Mouse (Mus musculus): ENCODE measurements around the gene Sema5b.

The Sema5b gene

GRCm38 (mm10) chr16:35627992-35628607, 87.2 kb downstream of the Sema5b start:
- in situ Hi-C loops (cut with MboI, MseI) = loop anchor here (10.0 kb wide), 1 partner anchor 333 kb away; no protein-coding TSS in a partner anchor

DNA sequence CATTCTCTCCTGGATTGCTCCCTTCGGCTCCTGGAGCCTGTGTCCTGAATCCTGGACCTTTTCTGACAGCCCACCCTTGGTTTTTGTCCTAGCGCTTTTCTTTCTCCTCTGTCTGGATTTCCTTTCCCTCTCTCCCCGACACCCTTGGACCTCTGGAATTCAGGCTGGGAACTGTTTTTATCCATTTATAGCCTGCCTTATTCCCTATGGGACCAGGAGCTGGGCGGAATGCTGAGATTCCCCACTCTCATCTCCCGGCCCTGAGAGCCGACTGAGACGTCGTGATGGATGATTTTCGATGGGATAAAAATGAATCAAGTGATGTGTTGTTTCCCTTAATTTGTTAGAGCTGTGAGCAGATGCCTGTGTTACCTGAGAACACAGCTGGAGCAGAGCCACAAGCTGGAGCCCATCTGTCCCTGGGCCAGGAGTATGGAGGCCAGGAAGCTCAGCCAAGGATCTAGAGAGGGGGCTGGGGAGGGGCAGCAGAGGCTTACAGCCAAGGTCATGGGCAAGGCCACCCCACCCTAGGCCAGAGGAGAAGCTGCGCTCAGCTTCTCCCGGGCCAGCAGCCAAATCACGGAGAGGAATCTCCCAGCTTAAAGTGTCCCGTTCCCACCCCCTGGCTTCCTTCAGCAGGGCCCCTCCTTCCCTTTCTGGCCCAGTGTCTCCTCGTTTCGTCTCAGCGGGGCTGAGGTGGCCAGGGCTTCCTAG, 89.7 kb downstream of the Sema5b start:
- in situ Hi-C loops (cut with MboI, MseI) = loop anchor here (5.0 kb wide), 1 partner anchor 98 kb away; no protein-coding TSS in a partner anchor

- in situ Hi-C loops (cut with MboI, MseI) = loop anchor here (5.0 kb wide), 1 partner anchor 101 kb away; no protein-coding TSS in a partner anchor
These were observed 92.1 kb downstream of the Sema5b start for GRCm38 (mm10) chr16:35633058-35633457.

GRCm38 (mm10) chr16:35634971-35635370, 94.0 kb downstream of the Sema5b start:
- in situ Hi-C loops (cut with MboI, MseI) = loop anchor here (5.0 kb wide), 1 partner anchor 103 kb away; no protein-coding TSS in a partner anchor

GRCm38 (mm10) chr16:35639505-35639904, 98.6 kb downstream of the Sema5b start:
- in situ Hi-C loops (cut with MboI, MseI) = no loop called here

GRCm38 (mm10) chr16:35648862-35649261, 107.9 kb downstream of the Sema5b start:
- in situ Hi-C loops (cut with MboI, MseI) = no loop called here

DNA sequence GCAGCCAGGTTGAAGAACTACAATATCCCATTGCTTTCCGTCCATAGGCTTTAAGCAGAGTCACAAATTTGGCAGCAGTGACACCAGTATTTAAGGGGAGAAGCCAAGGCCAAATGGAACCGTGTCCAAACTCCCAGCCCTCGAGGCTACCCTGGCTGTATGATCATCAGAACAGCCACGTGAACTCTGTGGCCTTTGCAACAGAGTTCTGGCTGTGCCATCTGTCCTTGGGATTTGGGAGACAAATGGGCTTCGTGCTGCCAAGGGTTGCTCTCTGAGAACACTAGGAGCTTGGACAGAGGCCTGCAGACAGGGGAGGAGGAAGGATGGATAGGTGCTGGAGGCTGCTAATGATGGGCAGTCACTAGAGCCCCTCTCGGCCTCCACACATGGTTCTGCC, 111.3 kb downstream of the Sema5b start:
- in situ Hi-C loops (cut with MboI, MseI) = no loop called here

- in situ Hi-C loops (cut with MboI, MseI) = no loop called here
These were observed 111.8 kb downstream of the Sema5b start for GRCm38 (mm10) chr16:35652706-35653105.

- in situ Hi-C loops (cut with MboI, MseI) = no loop called here
These were observed 113.0 kb downstream of the Sema5b start for GRCm38 (mm10) chr16:35653951-35654350.

DNA sequence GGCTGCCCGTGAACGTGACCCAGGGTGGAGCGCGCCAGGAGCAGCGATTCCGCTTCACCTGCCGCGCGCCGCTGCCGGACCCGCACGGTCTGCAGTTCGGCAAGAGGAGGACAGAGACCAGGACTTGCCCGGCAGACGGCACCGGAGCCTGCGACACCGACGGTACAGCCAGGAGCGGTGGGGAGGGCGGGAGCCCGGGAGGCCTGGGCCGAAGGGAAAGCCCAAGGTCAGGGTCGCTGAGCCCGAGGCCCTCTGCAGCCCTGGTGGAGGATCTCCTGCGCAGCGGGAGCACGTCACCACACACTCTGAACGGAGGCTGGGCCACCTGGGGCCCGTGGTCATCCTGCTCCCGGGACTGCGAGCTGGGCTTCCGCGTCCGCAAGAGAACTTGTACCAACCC, 119.3 kb downstream of the Sema5b start:
- in situ Hi-C loops (cut with MboI, MseI) = no loop called here

DNA sequence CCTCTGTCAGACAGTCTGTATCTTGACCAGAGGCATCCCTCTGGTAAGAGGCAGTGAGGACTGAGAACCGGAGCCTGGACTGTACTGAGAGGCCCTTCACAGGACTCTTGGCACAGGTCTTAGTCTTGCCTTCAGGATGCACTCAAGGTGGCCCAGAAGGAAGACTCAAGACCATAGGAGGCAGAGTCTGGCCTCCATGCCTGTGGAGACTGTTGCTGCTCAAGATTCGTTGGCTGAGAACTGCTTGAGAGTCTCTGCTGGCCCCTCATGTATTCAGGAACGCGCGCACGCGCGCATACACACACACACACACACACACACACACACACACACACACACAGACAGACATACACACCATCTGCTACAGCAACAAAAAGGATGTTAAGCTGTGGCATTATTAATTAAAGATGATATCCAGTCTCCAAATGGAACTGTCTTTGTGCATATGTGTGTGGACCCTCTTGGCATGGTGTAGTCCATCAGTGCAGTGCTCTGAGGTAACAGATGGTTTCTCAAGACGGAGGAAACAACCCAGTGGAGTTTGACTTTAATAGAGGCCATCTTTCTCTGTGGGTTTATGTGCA, 123.0 kb downstream of the Sema5b start:
- in situ Hi-C loops (cut with MboI, MseI) = no loop called here

DNA sequence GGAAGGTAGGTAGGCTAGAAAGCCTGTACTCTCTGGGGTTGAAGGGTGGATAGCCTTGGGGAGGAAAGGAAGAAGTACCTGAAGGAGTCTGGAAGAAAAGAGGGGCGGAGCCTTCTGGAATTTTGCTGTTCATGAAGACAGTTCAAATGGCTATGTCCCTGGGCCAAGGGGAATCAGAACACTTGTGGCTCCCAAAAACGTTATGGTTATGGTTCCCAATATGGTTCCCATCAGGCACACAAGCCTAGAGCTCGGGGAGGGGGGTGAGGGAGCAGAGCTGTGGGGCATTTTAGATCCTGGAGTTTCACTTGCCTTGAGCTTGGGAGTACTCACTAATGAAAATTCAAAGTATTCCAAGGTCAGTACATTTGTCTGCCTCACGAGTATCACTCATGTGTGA, 123.9 kb downstream of the Sema5b start:
- in situ Hi-C loops (cut with MboI, MseI) = no loop called here

DNA sequence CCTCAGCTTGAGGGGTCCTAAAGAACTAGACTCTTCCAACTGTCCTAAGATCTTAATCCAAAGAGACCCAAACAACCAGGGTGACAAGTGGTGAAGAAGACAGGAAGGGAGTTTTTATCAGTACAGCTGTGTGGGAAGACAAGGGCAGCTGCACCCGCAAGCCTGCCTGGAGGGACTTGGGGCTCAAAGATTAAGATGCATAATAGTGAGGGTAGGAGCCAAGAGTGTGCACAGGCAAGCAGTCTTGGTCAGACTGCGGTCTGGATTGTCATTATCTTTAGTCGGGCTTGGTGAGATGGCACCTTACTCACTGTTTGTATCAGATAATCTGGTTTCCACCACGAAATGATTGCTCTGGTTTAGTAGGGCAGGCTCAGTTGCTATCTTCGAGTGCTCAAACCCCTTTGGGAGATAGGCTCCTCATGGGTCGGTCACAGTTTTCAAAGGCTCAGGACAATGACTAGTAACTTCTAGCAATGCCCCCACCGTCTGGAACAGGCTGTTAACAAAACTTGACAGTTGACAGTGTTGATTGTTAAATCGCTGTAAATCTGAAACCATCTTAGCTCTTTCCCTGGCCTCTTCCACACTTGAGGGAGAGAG, 136.7 kb downstream of the Sema5b start:
- in situ Hi-C loops (cut with MboI, MseI) = no loop called here

DNA sequence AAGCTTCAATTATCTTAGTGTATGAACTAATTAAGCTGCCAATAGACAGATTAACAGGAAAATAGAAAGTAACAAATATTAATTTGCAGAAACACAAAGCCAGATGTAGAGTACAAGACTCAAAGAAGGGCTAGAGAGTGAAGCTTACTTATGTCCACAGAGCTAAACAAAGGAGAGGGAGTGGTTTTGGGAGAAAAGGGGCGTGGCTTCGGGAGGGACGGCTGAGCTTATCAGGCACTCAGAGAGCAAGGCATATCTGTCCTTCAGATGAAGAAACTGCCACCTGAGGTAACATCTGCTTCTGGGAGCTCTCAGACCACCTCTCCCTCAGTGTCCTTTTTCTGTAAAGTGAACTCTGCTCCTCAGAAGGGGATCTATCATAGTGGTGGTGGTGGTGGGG, 137.5 kb downstream of the Sema5b start:
- in situ Hi-C loops (cut with MboI, MseI) = no loop called here

DNA sequence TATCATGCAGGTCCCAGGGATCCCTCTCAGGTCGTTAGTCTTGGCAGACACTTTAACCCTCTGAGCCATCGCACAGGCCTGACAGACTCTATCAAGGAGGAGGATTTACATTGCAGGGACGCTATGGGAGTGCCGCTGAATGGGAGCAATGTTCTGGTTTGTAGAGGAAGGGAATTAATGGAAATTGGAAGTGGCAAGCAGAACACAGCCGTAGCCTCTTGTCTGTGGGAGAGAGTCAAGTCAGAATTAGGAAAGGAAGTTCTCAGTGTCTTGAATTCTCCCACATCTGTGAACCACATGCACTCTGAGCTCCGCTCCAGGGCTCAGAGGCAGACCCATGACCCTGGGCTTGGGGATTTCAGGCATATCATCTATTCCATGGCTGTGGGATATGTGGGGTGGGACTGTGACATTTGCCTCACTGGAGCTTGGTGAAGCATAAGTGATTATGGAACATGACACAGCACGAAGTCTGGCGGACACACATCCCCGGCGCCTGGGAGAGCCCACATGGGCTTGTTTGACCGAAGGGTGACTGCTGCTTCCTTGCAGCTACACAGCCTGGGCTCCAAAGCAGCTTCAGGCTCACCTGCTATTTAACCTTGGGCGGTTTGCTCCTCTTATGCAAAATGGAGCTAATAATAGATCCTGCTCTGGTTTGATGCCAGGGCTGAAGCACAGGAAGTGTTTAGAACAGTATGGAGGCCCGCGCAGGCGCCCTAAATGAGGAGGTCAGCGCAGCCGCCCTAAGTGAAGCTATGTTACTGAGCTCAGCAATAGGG, 140.6 kb downstream of the Sema5b start:
- in situ Hi-C loops (cut with MboI, MseI) = no loop called here

DNA sequence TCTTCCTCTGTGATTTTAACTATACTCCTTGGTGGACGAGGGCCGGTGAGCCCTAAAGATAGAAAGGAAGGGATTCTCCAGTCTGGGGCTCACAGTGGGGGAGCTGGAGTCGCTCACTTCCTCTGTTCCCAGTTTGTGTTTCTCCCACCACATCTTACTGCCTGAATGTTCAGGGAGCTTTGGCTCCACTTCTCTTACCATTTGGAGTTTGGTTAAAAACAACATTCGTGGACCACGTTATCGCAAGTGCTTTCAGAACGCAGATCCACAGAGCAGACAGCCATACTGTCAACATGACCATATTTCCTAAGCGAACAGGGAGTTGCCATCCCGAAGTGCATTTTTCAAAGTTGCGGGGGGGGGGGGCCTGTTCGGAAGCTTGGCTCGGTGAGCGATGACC, 144.1 kb downstream of the Sema5b start:
- in situ Hi-C loops (cut with MboI, MseI) = no loop called here

DNA sequence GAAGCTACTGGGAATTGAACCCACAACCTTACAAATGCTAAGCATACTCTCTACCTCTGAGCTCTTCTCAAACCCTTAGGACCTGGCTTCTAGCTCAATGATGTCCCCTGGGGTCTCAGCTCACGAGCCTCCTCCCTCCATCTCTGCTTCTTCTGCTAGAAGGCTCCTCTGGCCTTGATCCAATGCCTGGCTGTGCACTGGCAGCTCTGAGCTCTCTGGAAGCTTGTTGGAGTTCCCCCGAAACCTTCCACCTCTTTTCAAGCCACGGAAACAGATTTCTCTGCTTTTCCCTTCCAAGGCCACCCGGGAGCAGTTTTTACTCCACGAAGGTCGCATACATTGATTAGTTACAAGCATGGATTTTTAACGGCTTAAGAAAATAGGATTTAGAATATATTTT, 145.5 kb downstream of the Sema5b start:
- in situ Hi-C loops (cut with MboI, MseI) = no loop called here

- in situ Hi-C loops (cut with MboI, MseI) = no loop called here
These were observed 150.7 kb downstream of the Sema5b start for GRCm38 (mm10) chr16:35691606-35692005.

DNA sequence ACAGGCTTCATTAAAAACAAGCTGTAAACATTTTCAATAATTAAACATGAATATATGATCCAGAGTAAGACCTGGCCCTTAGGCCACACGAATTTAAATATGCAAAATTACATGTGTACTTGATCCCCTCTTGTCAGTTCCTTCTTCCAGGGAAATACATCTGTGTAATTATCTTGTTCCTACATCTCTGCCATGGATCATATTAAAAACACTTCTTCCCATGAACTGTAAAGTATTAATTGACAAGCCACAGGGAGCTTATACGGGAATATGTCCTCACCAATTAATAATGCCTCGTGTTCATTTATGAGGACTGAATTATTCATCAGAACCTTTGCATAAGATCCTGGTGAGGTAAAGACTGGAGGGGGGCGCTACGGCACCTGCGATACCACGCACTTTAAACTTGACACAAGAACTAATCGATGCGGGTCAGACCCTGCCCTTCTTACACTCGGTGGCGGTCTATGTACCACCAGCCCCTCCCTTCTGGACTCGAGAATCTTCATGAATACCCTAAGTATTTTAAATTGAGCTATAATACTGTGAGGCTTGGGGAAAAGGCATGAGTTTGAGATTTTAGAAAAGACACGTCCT, 153.4 kb downstream of the Sema5b start:
- in situ Hi-C loops (cut with MboI, MseI) = no loop called here

GRCm38 (mm10) chr16:35696103-35696502, 155.2 kb downstream of the Sema5b start:
- in situ Hi-C loops (cut with MboI, MseI) = no loop called here

DNA sequence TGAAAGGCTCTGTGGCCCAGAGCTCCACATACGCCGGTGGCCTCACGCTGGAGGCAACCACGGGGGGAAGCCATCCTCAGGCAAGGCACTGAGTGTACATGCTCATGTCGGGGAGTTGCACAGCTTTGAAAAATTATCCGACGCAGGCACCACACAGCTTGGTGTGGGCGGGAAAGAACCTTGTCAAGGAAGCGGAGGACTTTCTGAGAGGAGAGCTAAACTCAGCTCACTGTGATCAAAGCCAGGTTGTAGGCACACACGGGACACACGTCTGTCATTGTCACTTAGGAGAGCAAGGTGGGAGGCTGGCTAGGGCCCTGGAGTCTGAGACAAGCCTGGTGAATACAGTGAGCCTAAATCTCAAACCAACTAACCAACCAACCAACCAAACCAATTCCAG, 160.9 kb downstream of the Sema5b start:
- in situ Hi-C loops (cut with MboI, MseI) = no loop called here

Data from regulatory T cell (primary cell).